Mouse (Mus musculus) embryonic facial prominence, embryonic 12.5 days (tissue): ENCODE measurements at regions not wholly inside any gene's neighbourhood (a gene's known extent, or its start where the extent isn't known, plus 50 kb on each side); places are given as distances from the start of the nearest gene placed in this dataset.
A peak's percentile ranks its signal among the peaks of the same experiment; 100 is the strongest.

Experiments used
- ATAC-seq: fragments of 200-750 bp; cut with Nextera tagmentation; 2 replicates; pipeline ENCODE4 v1.8.0; 2017; ENCODE audit not compliant: insufficient number of reproducible peaks, insufficient read depth, low FRiP score, low TSS enrichment
- H3K27ac ChIP-seq: fragments of 300-500 bp; sonication (generic); 2 replicates; pipeline ENCODE4 v1.5.1; 2016; ENCODE audit warnings: mild to moderate bottlenecking
- H3K27me3 ChIP-seq: fragments of 300-500 bp; sonication (generic); 2 replicates; pipeline ENCODE4 v1.6.1; 2016; ENCODE audit warnings: mild to moderate bottlenecking, moderate library complexity
- H3K36me3 ChIP-seq: fragments of 300-500 bp; sonication (generic); 2 replicates; pipeline ENCODE4 v1.6.1; 2016; ENCODE audit warnings: mild to moderate bottlenecking
- H3K4me1 ChIP-seq: fragments of 300-500 bp; sonication (generic); 2 replicates; pipeline ENCODE4 v1.6.1; 2016
- H3K4me2 ChIP-seq: fragments of 300-500 bp; sonication (generic); replicated peaks from 2 replicates; pipeline ENCODE4 v1.6.1; 2016; ENCODE audit warnings: mild to moderate bottlenecking, moderate library complexity
- H3K4me3 ChIP-seq: fragments of 300-500 bp; sonication (generic); 2 replicates; pipeline ENCODE4 v1.5.1; 2016; ENCODE audit warnings: mild to moderate bottlenecking
- H3K9ac ChIP-seq: fragments of 300-500 bp; sonication (generic); 2 replicates; pipeline ENCODE4 v1.6.1; 2016; ENCODE audit warnings: mild to moderate bottlenecking, moderate library complexity
- H3K9me3 ChIP-seq: fragments of 300-500 bp; sonication (generic); 2 replicates; pipeline ENCODE4 v1.6.1; 2016; ENCODE audit warnings: mild to moderate bottlenecking, moderate library complexity
- WGBS: fragments of 180-500 bp; shearing (Covaris S2); methylation state at CpG from one replicate; pipeline ENCODE4 v1.1.7; 2016; 5-methylcytosine and 5-hydroxymethylcytosine counted together

GRCm38 (mm10) chr4:95476071-95476724, 81.1 kb upstream of the Fggy start:
- Histone ChIP-seq H3K4me3 (no peak overlapping the region), H3K9me3 (no peaks in the 10 kb centered on the region), H3K4me1 (peaks cover 5% of the 10 kb centered on the region; the same call in 1 of the 2 replicates), H3K27me3 (no peaks in the 10 kb centered on the region), H3K36me3 (no peaks in the 10 kb centered on the region), H3K9ac (no peak overlapping the region), H3K4me2 (no peak overlapping the region), H3K27ac (no peak overlapping the region)
- WGBS = 60% methylated on average over 12 of the region's 12 CpGs
- 0 out of 2 replicates have a peak, but pooled peaks have one; percentile 28 for ATAC-seq

- 51% methylated on average over 6 of the region's 6 CpGs for WGBS
- no peak overlapping the region for H3K4me2 ChIP-seq
- no peak for ATAC-seq
- H3K27ac ChIP-seq = no peak overlapping the region
- H3K4me1 ChIP-seq = peaks cover 4% of the 10 kb centered on the region; the same call in 1 of the 2 replicates
- H3K4me3 ChIP-seq = no peak overlapping the region
- no peaks in the 10 kb centered on the region for H3K27me3 ChIP-seq
- H3K9me3 ChIP-seq = no peaks in the 10 kb centered on the region
- no peak overlapping the region for H3K9ac ChIP-seq
- H3K36me3 ChIP-seq = no peaks in the 10 kb centered on the region
Observed at GRCm38 (mm10) chr4:95483571-95483970, 73.7 kb upstream of the Fggy start.

GRCm38 (mm10) chr4:95487323-95487722, 70.0 kb upstream of the Fggy start:
- Histone ChIP-seq H3K27me3 (no peaks in the 10 kb centered on the region), H3K36me3 (no peaks in the 10 kb centered on the region), H3K27ac (no peak overlapping the region), H3K4me3 (no peak overlapping the region), H3K4me2 (no peak overlapping the region), H3K4me1 (peaks cover 4% of the 10 kb centered on the region; the same call in 1 of the 2 replicates), H3K9me3 (no peaks in the 10 kb centered on the region), H3K9ac (no peak overlapping the region)
- no peak for ATAC-seq
- WGBS = 86% methylated on average over 7 of the region's 7 CpGs

GRCm38 (mm10) chr4:95487969-95488368, 69.3 kb upstream of the Fggy start:
- 82% methylated on average over 1 of the region's 1 CpGs for WGBS
- H3K36me3 ChIP-seq = no peaks in the 10 kb centered on the region

GRCm38 (mm10) chr4:95489059-95489458, 68.2 kb upstream of the Fggy start:
- no peak overlapping the region for H3K27ac ChIP-seq
- H3K4me2 ChIP-seq = no peak overlapping the region
- no peaks in the 10 kb centered on the region for H3K9me3 ChIP-seq
- H3K4me3 ChIP-seq = no peak overlapping the region
- H3K36me3 ChIP-seq = no peaks in the 10 kb centered on the region
- H3K9ac ChIP-seq = no peak overlapping the region
- H3K4me1 ChIP-seq = no peaks in the 10 kb centered on the region
- 37% methylated on average over 2 of the region's 2 CpGs for WGBS
- no peaks in the 10 kb centered on the region for H3K27me3 ChIP-seq
- no peak for ATAC-seq

More at GRCm38 (mm10) chr4:95487969-95488368, 69.3 kb upstream of the Fggy start:
- H3K9me3 ChIP-seq = no peaks in the 10 kb centered on the region
- H3K27me3 ChIP-seq = no peaks in the 10 kb centered on the region
- H3K4me1 ChIP-seq = peaks cover 4% of the 10 kb centered on the region; the same call in 1 of the 2 replicates
- no peak overlapping the region for H3K9ac ChIP-seq
- no peak overlapping the region for H3K27ac ChIP-seq
- H3K4me3 ChIP-seq = no peak overlapping the region
- no peak for ATAC-seq
- H3K4me2 ChIP-seq = no peak overlapping the region

GRCm38 (mm10) chr4:95500265-95500664, 57.0 kb upstream of the Fggy start:
- H3K4me3 ChIP-seq = no peak overlapping the region
- 90% methylated on average over 3 of the region's 3 CpGs for WGBS
- H3K4me1 ChIP-seq = no peaks in the 10 kb centered on the region
- H3K9me3 ChIP-seq = no peaks in the 10 kb centered on the region
- ATAC-seq = no peak
- H3K9ac ChIP-seq = no peak overlapping the region
- no peaks in the 10 kb centered on the region for H3K36me3 ChIP-seq
- H3K27ac ChIP-seq = no peak overlapping the region
- H3K4me2 ChIP-seq = no peak overlapping the region
- H3K27me3 ChIP-seq = no peaks in the 10 kb centered on the region

GRCm38 (mm10) chr4:95501164-95501563, 56.1 kb upstream of the Fggy start:
- Histone ChIP-seq H3K4me1 (no peaks in the 10 kb centered on the region), H3K27ac (no peak overlapping the region), H3K4me3 (no peak overlapping the region), H3K9ac (no peak overlapping the region), H3K36me3 (no peaks in the 10 kb centered on the region), H3K4me2 (no peak overlapping the region), H3K9me3 (no peaks in the 10 kb centered on the region), H3K27me3 (no peaks in the 10 kb centered on the region)
- WGBS = 38% methylated on average over 2 of the region's 2 CpGs
- no peak for ATAC-seq

- no peak for ATAC-seq
- no peak overlapping the region for H3K4me3 ChIP-seq
- H3K4me2 ChIP-seq = no peak overlapping the region
- no peak overlapping the region for H3K27ac ChIP-seq
- H3K36me3 ChIP-seq = no peaks in the 10 kb centered on the region
- WGBS = 82% methylated on average over 7 of the region's 7 CpGs
- no peaks in the 10 kb centered on the region for H3K27me3 ChIP-seq
- H3K4me1 ChIP-seq = no peaks in the 10 kb centered on the region
- H3K9ac ChIP-seq = no peak overlapping the region
- no peaks in the 10 kb centered on the region for H3K9me3 ChIP-seq
Observed at GRCm38 (mm10) chr4:95507141-95507945, 50.0 kb upstream of the Fggy start.
